Mouse (Mus musculus) liver, adult 2 months (tissue): ENCODE measurements at regions not wholly inside any gene's neighbourhood (a gene's known extent, or its start where the extent isn't known, plus 50 kb on each side); places are given as distances from the start of the nearest gene placed in this dataset.

ENCODE experiments used
- CTCF ChIP-seq: fragments of 200-500 bp; IDR thresholded peaks from 2 replicates; pipeline ENCODE4 v1.5.1; 2011; ENCODE audit warnings: low read depth, low read length, control low read depth
- POLR2A ChIP-seq: fragments of 200-500 bp; IDR thresholded peaks from 2 replicates; pipeline ENCODE4 v1.6.1; 2011; ENCODE audit warnings: low read length, control low read depth; ENCODE audit not compliant: insufficient read depth; ENCODE audit errors: extremely low read depth

GRCm38 (mm10) chr9:68561767-68562552 is 91.6 kb upstream of the Rora start:
- TF ChIP-seq CTCF (no peak), POLR2A (no peak)
